Mouse (Mus musculus) c-Kit-positive CD71-positive TER-119-positive erythroid progenitor cells, embryonic 14.5 days (primary cell): ENCODE measurements around the gene Nfic.

Experiments used
- DNase-seq: peaks from one replicate; pipeline ENCODE4 v3.0.0-alpha.2; 2013; ENCODE audit warnings: low spot score

Gene Nfic

DNA sequence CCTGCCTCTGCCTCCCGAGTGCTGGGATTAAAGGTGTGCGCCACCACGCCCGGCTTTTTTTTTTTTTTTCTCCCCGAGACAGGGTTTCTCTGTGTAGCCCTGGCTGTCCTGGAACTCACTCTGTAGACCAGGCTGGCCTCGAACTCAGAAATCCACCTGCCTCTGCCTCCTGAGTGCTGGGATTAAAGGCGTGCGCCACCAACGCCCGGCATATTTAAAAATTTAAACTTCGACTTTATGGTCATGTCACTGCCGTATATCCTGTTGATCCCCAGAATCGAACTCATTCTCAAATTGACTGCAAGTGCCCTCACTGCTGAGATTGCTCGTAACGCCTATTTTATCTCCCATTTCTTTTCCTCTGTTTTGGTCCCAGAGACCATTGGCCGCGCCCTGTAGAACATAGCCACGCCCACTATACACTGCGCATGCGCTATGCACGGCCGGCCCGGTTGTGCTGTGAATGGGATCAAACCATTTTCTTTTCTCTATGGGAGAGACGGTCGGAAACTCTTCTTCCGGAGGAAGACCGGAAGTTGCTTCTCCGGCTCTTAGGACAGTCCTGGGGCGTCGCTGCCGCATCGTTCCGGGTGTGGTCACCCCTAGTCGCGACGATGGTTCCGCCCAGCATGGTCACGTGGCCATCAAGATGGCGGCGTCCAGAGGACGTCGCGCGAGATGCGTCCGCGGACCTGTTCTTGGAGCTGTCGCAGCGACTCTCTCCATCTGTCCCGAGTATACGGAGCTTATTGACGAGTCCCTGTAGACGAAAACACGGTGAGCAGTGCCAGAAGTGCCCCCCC is 71.4 kb downstream of the Nfic start, which contains the start of the genes Dohh and Gm48551:
Dohh (plus strand) TSS at position 627 of the 803 bp plus-strand sequence.
Gm48551 (plus strand) TSS at position 665 of the 803 bp plus-strand sequence.
- DNase-seq = peak; percentile 100

DNA sequence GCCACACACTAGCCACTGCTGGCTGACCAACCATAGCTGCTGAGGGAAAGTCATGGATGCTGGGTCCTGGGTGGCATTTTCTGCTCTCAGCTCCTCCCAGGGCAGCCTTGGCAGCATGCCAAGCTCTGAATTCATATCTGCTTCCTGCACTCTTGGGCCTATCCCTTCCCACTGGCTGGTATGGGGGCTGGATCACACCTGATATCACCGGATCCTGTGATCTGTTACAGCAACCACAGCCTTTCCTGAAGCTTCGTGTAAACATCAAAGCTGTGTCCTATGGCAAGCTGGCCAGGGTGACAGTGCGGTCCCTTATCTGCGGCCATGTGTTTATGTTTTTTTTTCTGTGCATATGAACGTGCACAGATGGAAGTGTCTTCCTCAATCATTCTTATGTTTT is 73.4 kb downstream of the Nfic start:
- peak; percentile 98 for DNase-seq

DNA sequence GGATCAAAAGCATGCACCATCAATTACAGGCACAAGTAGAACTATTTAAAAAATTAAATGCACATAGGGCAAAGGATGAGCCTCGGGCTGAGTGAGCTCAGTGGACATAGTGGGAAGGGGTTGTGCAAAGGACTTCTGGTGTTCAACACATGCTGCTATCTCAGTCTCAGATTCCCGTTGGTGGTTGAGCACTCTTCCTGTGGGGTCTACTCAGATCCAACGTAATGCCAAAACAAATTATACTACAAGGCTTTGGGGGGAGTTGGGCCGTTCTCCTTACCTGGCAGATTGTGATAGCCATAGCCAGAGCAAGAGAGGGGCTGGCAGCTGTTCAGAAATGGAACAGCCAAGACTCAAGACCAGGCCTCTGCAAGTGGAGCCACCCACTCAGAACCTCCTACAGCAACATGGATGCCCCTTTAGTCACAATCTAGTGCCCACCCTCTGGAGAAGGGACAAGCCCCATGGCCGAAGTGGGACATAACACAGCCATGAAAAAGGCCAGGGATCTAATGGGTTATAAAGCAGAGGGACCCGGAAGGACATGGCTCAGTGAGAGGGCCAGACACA is 75.5 kb downstream of the Nfic start:
- DNase-seq = no peak

DNA sequence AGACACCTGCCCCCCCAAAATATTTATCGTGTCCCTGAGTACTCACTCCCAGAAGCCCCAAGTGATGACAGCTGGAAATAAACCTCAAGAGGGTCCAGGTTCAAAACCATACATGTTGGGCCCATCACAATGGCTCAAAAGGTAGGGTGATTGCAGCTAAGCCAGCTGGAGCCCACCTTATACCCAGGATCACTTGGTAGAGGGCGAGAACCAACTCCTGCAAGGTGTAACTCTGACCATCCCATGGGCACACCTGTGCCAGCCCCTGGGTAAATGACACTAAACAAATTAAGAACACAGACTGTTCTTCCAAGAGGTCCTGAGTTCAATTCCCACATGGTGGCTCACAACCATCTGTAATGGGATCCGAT is 76.3 kb downstream of the Nfic start:
- DNase-seq = no peak

DNA sequence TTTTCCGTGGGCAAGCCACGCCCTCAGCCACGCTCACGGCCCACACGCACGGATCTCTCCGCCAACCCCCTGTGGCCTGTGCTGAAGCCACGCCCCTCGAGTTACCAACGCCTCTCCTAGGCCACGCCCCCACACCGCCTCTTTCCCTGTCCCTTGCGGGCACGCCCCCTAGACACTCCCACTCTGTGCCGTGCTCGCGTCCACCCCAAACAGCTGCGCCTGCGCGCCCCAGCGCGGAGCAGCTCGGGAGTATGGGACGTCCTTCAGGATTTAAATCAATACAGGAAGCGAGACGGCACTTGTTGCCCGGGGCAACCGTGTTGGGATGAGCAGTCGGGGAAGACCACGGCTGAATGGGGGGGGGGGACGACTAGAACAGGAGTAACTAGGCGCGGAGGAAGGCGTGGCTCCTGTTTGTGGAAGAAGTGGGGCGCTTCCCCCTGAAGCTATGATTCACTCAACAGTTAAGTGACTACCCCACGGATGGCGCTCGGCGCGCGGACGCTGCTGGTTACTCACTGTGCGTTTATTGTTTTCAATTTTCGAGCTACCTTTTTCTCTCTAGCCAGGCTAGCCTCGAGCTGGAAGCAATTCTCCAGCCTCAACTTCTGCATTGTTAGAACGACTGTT is 76.8 kb downstream of the Nfic start:
- peak; percentile 100 for DNase-seq

DNA sequence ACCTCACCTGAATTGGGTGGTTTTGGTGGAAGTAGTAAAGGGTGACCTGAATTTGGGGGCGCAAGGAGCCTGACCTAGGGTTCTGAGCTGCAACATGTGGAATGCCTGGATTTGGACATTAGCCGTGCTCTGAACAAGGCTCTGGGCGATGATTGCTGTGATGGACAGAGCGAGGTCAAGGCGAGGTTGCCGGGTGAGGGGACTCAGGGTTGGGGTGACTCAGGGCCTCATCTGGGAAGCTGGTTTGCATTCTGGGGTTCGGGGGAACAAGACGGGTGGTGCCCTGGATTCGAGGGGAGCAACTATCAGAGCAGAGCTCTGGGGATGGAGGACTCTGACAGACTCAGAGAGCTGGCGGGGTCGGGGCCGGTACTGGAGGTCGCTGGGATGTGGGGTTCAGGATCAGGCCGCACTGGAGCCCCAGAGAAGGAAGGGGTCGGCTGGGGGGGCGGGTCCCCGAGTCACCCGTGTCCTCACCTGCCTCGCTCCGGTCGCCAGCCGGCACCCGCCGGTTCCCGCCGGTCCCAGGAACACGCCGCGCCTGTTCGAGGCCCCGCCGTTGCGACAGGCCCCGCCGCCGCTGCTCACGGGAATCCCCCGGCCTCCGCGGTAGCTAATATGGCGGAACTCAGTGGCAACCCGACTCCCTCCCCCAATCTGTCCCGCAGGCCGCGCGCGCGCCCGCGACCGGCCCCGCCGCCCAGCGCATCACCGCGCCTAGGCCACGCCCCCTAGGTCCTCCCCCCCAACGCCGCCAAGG is 77.5 kb downstream of the Nfic start, which contains the start of gene Fzr1:
Fzr1 (minus strand) TSS at position 724 of the 760 bp plus-strand sequence.
- no peak for DNase-seq

DNA sequence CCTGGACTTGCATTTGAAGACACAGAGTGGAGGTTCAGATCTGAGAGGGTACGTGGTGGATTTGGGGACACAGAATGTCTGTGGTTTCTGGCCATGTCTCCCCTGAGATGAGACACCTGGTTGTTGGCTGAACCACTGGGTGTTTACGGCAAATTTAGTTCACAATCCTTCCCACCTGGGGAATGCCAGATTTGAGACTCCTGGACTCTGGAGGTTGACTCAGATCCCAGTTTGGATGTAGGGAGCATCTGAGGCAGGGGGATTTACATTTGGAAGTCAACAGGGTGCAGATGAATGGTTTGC is 78.1 kb downstream of the Nfic start:
- DNase-seq = no peak

DNA sequence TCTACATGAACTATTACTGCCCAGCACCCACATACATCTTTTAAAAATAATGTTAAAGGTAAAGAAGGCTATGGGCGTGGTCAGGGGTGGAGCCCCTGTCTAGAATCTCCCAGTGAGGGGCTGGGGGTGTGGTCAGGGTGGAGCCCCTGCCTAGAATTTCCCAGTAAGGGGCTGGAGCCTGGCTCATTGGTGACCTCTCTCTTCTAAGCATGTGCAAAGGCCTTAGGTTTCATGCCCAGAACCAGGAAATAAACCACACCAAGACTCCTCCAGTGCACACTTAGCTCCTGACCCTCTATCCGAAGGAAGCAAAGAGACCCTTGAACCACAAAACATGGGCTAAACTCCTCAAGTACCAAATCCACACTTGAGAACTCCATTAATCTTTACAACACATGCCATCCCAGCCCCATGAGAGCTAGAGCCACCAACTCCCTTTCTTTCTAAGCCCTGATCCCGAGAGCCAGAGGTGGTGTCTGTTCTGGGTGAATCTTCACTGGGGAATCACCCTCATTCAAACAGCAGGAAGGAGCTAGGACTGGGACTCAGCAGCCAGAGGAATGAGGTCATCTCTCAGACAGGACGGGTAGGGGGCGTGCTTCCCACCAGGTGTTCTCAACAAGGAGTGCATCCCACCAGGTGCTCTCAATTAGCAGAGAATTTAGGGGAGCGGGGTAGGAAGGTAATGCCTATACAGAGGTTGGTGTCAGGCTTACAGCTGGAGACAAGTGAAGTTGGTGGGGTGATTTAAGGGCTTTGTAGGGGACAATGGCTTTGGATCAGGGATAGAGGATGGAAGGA is 78.7 kb downstream of the Nfic start:
- peak; percentile 73 for DNase-seq

DNA sequence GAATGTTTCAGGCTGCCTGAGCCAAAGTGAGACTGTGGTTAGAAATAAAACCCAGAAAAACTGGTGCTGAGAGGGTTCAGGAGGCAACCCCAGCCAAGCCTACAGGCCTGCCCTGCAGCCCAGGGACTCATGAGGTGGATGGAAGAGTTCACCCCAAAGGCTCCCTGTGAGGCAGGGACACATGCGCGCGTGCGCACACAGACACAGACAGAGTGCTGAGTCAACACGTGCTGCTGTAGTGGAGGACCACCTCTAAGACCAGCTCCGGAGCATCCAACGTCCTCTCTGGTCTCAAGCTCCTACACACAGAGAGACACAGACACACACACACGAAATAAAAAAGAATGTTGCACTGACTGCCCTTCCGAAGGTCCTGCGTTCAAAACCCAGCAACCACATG is 80.1 kb downstream of the Nfic start:
- DNase-seq = no peak

DNA sequence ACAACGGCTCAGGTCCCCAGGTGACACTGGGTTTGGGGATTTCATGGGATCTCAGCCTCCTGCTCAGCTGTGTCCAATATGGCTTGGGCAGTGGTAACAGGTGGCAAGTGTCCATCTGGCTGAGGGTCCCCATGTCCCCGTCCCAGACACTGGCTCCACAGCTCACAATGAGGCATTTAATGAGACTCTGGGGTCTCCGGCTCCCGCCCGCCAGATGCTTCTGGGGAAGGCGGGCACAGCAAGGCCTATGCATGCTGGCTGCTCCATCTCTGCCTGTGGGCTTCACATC is 88.3 kb downstream of the Nfic start:
- DNase-seq = no peak

DNA sequence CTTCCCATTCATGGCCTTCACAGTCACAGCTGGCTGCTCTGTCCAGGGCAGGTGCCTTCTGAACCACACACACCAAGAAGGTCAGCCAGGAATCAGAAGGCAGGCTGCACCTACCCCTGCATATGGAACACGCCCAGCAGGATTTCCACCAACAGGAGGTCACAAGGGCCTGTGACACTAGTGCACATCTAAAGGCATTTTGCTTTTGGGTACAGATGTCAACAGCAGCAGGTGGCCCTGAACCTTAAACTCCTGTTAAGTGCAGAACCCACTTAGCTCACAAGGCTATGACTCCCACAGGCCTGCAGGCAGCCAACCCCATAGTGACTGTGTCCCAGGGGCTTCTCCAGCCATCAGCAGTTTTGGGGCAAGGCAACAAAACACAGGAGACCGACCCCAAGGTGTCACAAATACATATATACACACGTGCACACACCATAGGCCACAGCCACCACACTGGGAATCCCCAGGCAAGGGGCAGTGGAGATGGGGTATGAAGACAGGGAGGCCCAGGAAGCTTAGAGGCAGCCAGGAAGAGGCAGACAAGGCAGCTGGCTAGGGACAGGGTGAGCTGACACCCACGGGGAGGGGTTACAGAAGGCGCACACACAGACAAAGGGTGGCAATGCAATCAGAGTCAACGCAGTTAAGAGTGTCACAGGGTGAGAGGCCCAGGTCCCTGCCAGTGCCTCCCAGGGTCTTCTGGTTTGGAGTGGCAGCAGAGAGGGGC is 88.8 kb downstream of the Nfic start:
- no peak for DNase-seq

DNA sequence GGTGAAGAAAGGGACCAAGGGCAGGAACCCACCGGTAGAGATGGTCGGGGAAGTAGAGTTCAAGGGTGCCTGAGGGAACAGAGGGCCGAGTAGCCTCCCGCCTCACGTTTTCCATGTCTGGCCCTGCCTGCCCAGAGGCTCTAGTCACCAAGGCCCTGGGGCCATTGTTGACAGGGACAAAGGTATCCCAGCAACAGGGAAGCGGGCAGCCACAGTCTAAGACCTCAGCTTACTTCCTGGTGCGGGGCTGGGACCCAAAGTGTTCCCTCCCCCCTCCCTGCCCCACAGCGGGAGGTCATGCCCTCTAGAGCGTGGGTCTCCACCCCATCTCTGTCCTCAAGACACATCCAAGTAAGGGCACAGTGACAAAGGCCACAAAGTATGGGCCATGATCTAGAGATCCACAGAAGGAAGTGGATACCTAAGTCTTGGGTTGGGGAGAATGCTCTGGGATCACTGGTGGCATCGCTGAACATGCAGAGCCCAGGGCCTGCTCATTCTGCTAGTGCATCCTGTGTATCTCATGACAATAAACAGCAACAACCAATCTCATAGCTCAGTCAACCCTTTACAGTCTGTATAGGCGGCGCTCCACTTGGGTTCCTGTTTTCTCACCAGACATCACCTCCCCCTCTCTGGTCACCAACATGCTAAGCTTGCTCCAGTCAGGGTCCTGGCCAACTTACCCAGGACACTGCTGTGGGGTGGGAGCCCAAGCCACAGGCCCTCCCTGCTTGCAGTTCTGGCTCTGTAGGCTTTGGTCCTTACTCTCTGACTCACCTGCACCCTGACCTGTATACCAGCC is 89.6 kb downstream of the Nfic start, which contains the start of gene 4930404N11Rik:
4930404N11Rik (minus strand) TSS at position 145 of the 805 bp plus-strand sequence.
- no peak for DNase-seq

DNA sequence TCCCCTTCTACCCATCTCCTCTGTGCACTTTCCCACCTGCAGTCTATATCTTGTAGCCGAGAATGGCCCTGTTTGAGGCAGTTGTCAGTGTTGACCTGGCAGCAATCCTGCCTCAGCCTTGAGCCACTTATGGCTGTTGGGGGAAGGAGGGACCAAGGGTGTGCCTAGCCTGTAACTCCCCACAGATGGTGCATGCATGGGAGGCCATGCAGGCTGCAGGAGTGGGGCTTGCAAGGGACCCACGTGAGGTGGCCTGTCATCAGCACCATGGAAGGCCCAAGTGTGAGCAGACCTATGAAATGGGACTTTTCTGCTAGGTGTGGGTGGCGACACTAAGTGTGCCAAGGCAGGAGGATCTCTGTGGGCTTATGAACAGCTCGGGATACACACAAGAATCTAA is 90.4 kb downstream of the Nfic start:
- DNase-seq = no peak

DNA sequence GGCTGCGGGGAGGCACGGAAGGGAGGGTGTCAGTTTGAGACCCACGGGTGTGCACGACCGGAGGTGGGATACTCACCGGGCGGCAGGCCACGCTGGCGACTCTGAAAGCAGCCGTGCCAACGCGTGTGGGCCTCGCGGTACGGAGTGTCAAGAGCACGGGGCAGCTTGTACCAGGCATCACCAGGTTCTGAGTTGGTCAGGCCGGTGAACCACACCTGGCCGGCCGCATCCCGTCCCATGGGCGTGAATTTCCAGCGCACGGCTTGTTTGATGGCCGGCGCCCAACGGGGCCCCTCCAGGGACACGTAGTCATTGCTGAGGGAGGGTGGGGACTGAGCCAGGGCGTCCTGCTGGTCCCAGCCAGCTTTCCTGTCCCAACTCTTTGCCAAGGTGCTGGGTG is 90.8 kb downstream of the Nfic start:
- DNase-seq = no peak

DNA sequence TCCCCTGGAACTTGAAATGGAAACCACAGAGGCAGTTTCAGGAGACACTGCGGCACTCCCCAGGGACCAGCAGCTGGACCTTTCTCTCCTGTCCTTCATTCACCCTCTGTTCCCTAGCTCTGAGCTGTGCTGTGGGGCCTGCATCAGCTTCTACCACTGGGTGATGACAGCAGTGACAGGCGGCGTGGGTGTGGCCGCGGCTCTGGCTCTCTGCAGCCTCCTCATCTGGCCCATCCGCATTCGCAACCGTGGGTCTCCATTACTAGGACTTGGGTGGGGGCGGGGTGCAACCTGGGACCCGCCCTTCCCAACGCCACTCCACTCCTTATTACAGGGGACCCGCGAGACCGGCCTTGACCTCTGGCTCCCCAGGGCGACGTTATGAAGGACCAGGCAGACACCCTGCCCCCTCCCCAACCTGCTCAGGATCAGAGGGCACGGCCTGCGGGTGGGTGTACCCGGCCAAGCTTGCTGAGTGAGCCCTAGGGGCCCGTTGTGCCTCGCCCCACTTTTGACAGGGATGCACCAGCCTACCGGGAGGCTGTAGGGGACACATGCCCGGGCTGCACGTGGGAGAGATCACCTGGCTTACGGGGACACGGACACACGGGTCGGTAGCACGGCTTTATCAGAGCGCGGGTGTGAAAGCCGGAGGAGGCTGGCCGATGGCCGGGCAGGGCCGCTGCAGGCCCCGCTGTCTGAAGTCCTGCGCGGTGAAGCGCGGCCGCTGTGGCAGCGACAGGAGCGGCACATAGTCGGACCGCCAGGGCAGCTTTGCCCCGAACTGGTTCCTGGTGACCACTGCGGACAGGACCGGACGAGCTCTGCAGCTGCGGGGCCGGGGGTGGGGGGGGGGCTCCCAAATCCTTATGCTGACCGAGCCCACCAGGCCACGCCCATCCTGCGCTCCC is 91.7 kb downstream of the Nfic start:
- no peak for DNase-seq

DNA sequence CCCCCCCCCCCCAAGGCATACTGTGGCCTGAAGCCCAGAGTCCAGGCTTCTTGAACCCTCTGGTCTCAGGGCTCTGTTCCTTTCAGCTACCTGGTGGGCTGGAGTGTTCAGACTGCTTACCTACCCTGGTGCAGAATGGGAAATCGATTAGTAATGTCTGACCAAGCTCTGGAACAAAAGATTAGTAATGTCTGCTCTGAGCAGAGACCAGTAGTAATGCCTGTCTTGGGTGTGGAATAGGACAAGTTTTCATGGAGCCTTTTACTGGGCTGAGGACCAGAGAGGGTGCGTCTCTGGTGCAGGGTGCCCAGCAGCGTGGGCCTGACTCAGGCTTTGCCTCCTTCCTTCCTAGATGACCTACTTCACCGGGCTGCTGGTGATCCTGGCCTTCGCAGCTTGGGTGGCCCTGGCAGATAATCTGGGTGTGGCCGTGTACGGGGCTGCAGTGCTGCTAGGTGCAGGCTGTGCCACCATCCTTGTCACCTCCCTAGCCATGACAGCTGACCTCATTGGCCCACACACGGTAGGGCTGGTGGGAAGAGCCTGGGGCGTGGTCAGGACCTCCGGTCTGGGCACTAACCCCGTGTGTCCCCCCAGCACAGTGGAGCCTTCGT is 93.0 kb downstream of the Nfic start:
- peak; percentile 82 for DNase-seq

DNA sequence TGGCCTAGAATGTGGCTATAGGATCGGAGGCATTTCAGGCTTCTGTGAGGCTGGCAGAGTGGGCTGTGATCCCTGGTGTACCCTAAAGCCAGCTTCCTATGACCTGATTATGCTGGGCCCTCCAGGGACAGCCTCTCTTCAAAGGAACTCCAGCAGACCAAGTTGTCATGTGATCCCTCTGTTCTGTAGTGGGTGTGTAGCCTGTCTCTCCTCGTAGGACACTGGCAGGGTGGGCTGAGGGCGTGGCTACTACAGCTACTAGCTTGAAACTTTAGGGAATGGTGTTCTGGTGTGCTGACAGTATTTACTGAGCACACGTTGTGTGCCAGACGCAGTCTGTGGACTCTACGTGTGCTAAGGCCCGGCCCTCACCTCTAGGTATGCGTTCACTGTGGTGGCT is 94.7 kb downstream of the Nfic start:
- DNase-seq = no peak

DNA sequence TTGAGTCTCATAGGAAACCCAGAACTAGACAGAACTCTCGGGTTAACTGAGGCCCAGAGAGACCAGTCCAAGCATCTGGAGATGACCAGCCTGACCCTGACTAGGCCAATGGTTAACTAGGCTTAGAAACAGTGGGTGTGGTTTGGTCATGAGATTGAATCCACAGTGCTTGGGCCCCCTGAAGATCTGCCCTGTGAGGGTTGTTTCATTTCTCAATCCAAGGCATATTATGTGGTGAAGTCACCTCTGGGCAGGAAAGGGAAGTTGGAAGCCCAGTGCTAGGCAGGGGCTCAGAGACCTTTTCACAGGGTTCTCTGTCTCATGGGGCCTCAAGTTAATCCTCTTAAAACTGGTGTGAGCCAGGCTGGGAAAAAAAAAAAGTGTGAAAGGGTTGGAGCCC is 96.6 kb downstream of the Nfic start:
- DNase-seq = no peak

DNA sequence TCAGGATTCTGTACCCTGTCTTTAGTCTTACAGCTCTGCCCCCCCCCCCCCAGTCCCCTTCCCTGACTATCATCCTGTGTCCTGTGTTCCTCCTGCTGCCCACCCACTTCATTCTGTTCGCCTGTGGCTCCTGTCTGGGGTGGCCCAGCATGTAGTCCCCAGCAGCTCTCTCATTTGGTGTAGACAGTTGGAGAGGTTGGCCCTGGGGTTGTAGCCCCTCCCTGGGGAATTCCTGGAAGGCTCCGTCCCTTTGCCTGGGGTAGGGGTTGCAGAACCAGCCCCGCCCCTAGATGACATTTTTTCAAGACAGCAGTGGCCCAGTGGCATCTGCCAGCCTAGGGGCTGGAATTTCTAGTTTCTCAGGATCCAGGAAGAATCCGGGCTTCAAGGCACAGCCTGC is 97.2 kb downstream of the Nfic start:
- no peak for DNase-seq
